Comparison of ENCODE assay signal across 8 mouse cellular contexts in genomic region chr3:79842616-79843016, GRCm38 (mm10). TPM values are rescaled to one million over a fixed set of nuclear protein-coding genes. Genes with fewer than 3 reads are reported as not detected.
A peak's percentile ranks its signal among the peaks of the same experiment; 100 is the strongest.
DNase-seq lines count a peak whose midpoint lies in the region; ATAC-seq and TF ChIP-seq lines count a peak whose summit lies in the region.

No protein-coding gene starts in this region.

- no peak for TF ChIP-seq CTCF in E14TG2a.4 (conservative IDR thresholded peaks at IDR 0.05; ENCODE audit: low read length)

- under 1% methylated on average over 19 of the region's 19 CpGs for WGBS in forebrain, embryonic 16.5 days
- WGBS in lung, embryonic 16.5 days, result under 1% methylated on average over 19 of the region's 19 CpGs

- H3K9me3 ChIP-seq in E14TG2a.4 (ENCODE audit: low read length), result no peaks in the 10 kb centered on the region
- no peaks in the 10 kb centered on the region for H3K9me3 ChIP-seq in forebrain, embryonic 16.5 days (ENCODE audit: control insufficient read depth, low read length)
- H3K9me3 ChIP-seq in lung, embryonic 16.5 days (ENCODE audit: control insufficient read depth, low read length), result no peaks in the 10 kb centered on the region

- peak overlapping the region; percentile 74 for H3K4me3 ChIP-seq in E14TG2a.4 (replicated peaks; ENCODE audit: low read length)
- peak overlapping the region; percentile 51 for H3K4me3 ChIP-seq in forebrain, embryonic 16.5 days (replicated peaks; ENCODE audit: low read length)
- peak overlapping the region; percentile 60 for H3K4me3 ChIP-seq in lung, embryonic 16.5 days (ENCODE audit: low read length)

- no peak overlapping the region for H3K27ac ChIP-seq in forebrain, embryonic 16.5 days (ENCODE audit: low read length)
- H3K27ac ChIP-seq in lung, embryonic 16.5 days (ENCODE audit: low read length), result peak overlapping the region; percentile 55

- no peaks in the 10 kb centered on the region for H3K36me3 ChIP-seq in E14TG2a.4 (ENCODE audit: insufficient read depth, low read length)
- H3K36me3 ChIP-seq in forebrain, embryonic 16.5 days (ENCODE audit: control insufficient read depth, insufficient read depth), result no peaks in the 10 kb centered on the region
- no peaks in the 10 kb centered on the region for H3K36me3 ChIP-seq in lung, embryonic 16.5 days (ENCODE audit: control insufficient read depth, insufficient read depth, low read length)

- H3K9ac ChIP-seq in forebrain, embryonic 16.5 days (replicated peaks; ENCODE audit: low read depth, low read length), result peak overlapping the region; percentile 47
- peak overlapping the region; percentile 73 for H3K9ac ChIP-seq in lung, embryonic 16.5 days (ENCODE audit: low read length)

- peak; percentile 71 for DNase-seq in cerebellum, adult 11-12 months
- DNase-seq in heart, postnatal 4 days, result peak; percentile 68
- DNase-seq in layer of hippocampus, adult 8-10 months (ENCODE audit: low spot score in 2 of 2), result peak; percentile 65 to 66
- DNase-seq in ovary, adult 18-20 months (ENCODE audit: low spot score), result peak; percentile 51
- DNase-seq in thymus, postnatal 10 days (ENCODE audit: low spot score in 2 of 2), result peak; percentile 51

- H3K4me1 ChIP-seq in E14TG2a.4 (replicated peaks; ENCODE audit: low read depth, low read length), result peaks cover 19% of the 10 kb centered on the region
- H3K4me1 ChIP-seq in forebrain, embryonic 16.5 days (replicated peaks; ENCODE audit: control insufficient read depth, insufficient read depth, low read length), result peaks cover 6% of the 10 kb centered on the region; the same call in 1 of the 2 replicates
- no peaks in the 10 kb centered on the region for H3K4me1 ChIP-seq in lung, embryonic 16.5 days (replicated peaks; ENCODE audit: control insufficient read depth, insufficient read depth, low read length)

- peak; percentile 89 for ATAC-seq in forebrain, embryonic 16.5 days
- peak; percentile 91 for ATAC-seq in lung, embryonic 16.5 days (ENCODE audit: low read depth)

- H3K27me3 ChIP-seq in E14TG2a.4 (ENCODE audit: insufficient read depth, low read length), result peaks cover 9% of the 10 kb centered on the region
- H3K27me3 ChIP-seq in forebrain, embryonic 16.5 days (replicated peaks; ENCODE audit: control insufficient read depth, insufficient read depth, low read length), result no peaks in the 10 kb centered on the region
- H3K27me3 ChIP-seq in lung, embryonic 16.5 days (ENCODE audit: control insufficient read depth, insufficient read depth, low read depth, low read length), result no peaks in the 10 kb centered on the region

- peak overlapping the region; percentile 70 for H3K4me2 ChIP-seq in forebrain, embryonic 16.5 days (ENCODE audit: low read length)
- peak overlapping the region; percentile 65 for H3K4me2 ChIP-seq in lung, embryonic 16.5 days (ENCODE audit: low read depth, low read length)

RNA-seq across cellular contexts. Expression of gene Tmem144, which starts 10.0 kb away (rescaled TPM):
- 1.9 and 2.0 TPM in 2 replicates for polyA plus RNA-seq in forebrain, embryonic 16.5 days (2015; fragmentation: Nextera tagmentation; extraction: Ambion mirVana)
- 10 to 100 TPM; 10.4 to 10.6 TPM for total RNA-seq in heart, postnatal 4 days (2021)
- total RNA-seq in layer of hippocampus, adult 8-10 months (2022), result 10 to 100 TPM; 17.0 to 25.2 (median 21.8) TPM
- 4.9 and 5.2 TPM in 2 replicates for polyA plus RNA-seq in lung, embryonic 16.5 days (2015; fragmentation: Nextera tagmentation; extraction: Ambion mirVana)

RNA-seq across cellular contexts. Expression of gene Fam198b, which starts 41.7 kb away (rescaled TPM):
- 1.4 and 2.1 TPM in 2 replicates for polyA plus RNA-seq in forebrain, embryonic 16.5 days (2015; fragmentation: Nextera tagmentation; extraction: Ambion mirVana)
- 100 to 1,000 TPM; 116 to 133 TPM for total RNA-seq in heart, postnatal 4 days (2021)
- total RNA-seq in layer of hippocampus, adult 8-10 months (2022), result 1 to 10 TPM; 4.7 to 7.8 (median 5.2) TPM
- 31.0 and 32.9 TPM in 2 replicates for polyA plus RNA-seq in lung, embryonic 16.5 days (2015; fragmentation: Nextera tagmentation; extraction: Ambion mirVana)

Comparison
In these comparisons a context has a peak if more than half of its experiments do, and no peak if none do; other contexts are left out.
1. RNA of gene Fam198b, which starts 41.7 kb away (total RNA-seq): 116 to 133 TPM in heart, postnatal 4 days; 4.7 to 7.8 TPM in layer of hippocampus, adult 8-10 months; every median in the first group is over 10 times any median in the second.
2. Peak in every context shown above with its lines, with median percentiles within 50 percentile points of each other: H3K4me3 ChIP-seq and DNase-seq.